Mouse (Mus musculus) olfactory bulb, adult 2 months (tissue): ENCODE data around the gene Dnajc16.

ENCODE experiments used
- CTCF ChIP-seq: fragments of 200-500 bp; IDR thresholded peaks from 2 replicates; pipeline ENCODE4 v1.5.1; 2012; ENCODE audit warnings: low read depth, mild to moderate bottlenecking, low read length, moderate library complexity; ENCODE audit not compliant: insufficient read depth
- POLR2A ChIP-seq: fragments of 200-500 bp; IDR thresholded peaks from 2 replicates; pipeline ENCODE4 v1.6.1; 2012; ENCODE audit warnings: mild to moderate bottlenecking, low read depth, low read length, moderate library complexity; ENCODE audit not compliant: insufficient read depth

GRCm38 (mm10) chr4:141738015-141738414, 52.7 kb downstream of the Dnajc16 start:
- no peak for TF ChIP-seq POLR2A
- no peak for TF ChIP-seq CTCF
